Mouse (Mus musculus) retina, embryonic 14.5 days (tissue): Measurements from ENCODE around the gene Tmem231.

ENCODE experiments used
- DNase-seq: peaks from one replicate; pipeline ENCODE4 v3.0.0-alpha.2; 2015; ENCODE audit warnings: low spot score

Tmem231 gene

GRCm38 (mm10) chr8:111933348-111934076, at the start of gene Tmem231:
Tmem231 (minus strand) TSS chr8:111933881.
- peak; percentile 94 for DNase-seq

GRCm38 (mm10) chr8:111982116-111982515, 48.4 kb upstream of the Tmem231 start:
- no peak for DNase-seq

- DNase-seq = no peak
Measured at GRCm38 (mm10) chr8:111978147-111978546, 44.5 kb upstream of the Tmem231 start.

GRCm38 (mm10) chr8:111976326-111976725, 42.6 kb upstream of the Tmem231 start:
- DNase-seq = no peak

GRCm38 (mm10) chr8:111975706-111976105, 42.0 kb upstream of the Tmem231 start:
- DNase-seq = no peak

GRCm38 (mm10) chr8:111974138-111974537, 40.5 kb upstream of the Tmem231 start:
- no peak for DNase-seq

GRCm38 (mm10) chr8:111968991-111969390, 35.3 kb upstream of the Tmem231 start:
- DNase-seq = no peak

GRCm38 (mm10) chr8:111968541-111968940, 34.9 kb upstream of the Tmem231 start:
- DNase-seq = no peak

GRCm38 (mm10) chr8:111967246-111967870, 33.7 kb upstream of the Tmem231 start:
- DNase-seq = no peak

GRCm38 (mm10) chr8:111964849-111965561, 31.3 kb upstream of the Tmem231 start:
- no peak for DNase-seq

- DNase-seq = no peak
Measured at GRCm38 (mm10) chr8:111964351-111964750, 30.7 kb upstream of the Tmem231 start.

- DNase-seq = no peak
Measured at GRCm38 (mm10) chr8:111963546-111963945, 29.9 kb upstream of the Tmem231 start.

- DNase-seq = no peak
Measured at GRCm38 (mm10) chr8:111963091-111963490, 29.4 kb upstream of the Tmem231 start.

- DNase-seq = no peak
Measured at GRCm38 (mm10) chr8:111962589-111962988, 28.9 kb upstream of the Tmem231 start.

- no peak for DNase-seq
Measured at GRCm38 (mm10) chr8:111961330-111961729, 27.6 kb upstream of the Tmem231 start.

- DNase-seq = no peak
Measured at GRCm38 (mm10) chr8:111960591-111961321, 27.1 kb upstream of the Tmem231 start.

- DNase-seq = no peak
Measured at GRCm38 (mm10) chr8:111957231-111957630, 23.6 kb upstream of the Tmem231 start.

GRCm38 (mm10) chr8:111955879-111956278, 22.2 kb upstream of the Tmem231 start:
- DNase-seq = no peak

GRCm38 (mm10) chr8:111954844-111955594, 21.3 kb upstream of the Tmem231 start:
- no peak for DNase-seq

GRCm38 (mm10) chr8:111951936-111952335, 18.3 kb upstream of the Tmem231 start:
- DNase-seq = no peak

- no peak for DNase-seq
Measured at GRCm38 (mm10) chr8:111951317-111951716, 17.6 kb upstream of the Tmem231 start.

- DNase-seq = no peak
Measured at GRCm38 (mm10) chr8:111950846-111951245, 17.2 kb upstream of the Tmem231 start.
